Mouse (Mus musculus) ES-Bruce4 (cell line): ENCODE data around the gene March1. TPM values are rescaled to one million over a fixed set of nuclear protein-coding genes. Genes with fewer than 3 reads are reported as not detected.

Experiments
- H3K27ac ChIP-seq: 2 replicates; pipeline ENCODE4 v1.5.1; 2012; ENCODE audit warnings: low read length, inconsistent platforms; ENCODE audit not compliant: insufficient read depth
- H3K27me3 ChIP-seq: 2 replicates; pipeline ENCODE4 v1.6.1; 2012; ENCODE audit warnings: mild to moderate bottlenecking, low read length, inconsistent platforms; ENCODE audit not compliant: control insufficient read depth, poor library complexity, insufficient read depth, severe bottlenecking
- H3K36me3 ChIP-seq: 2 replicates; pipeline ENCODE4 v1.6.1; 2012; ENCODE audit warnings: inconsistent platforms, mild to moderate bottlenecking, low read length, moderate library complexity; ENCODE audit not compliant: control insufficient read depth, poor library complexity, insufficient read depth, severe bottlenecking
- H3K4me1 ChIP-seq: one replicate; pipeline ENCODE4 v1.8.1; 2011; ENCODE audit warnings: low read length; ENCODE audit not compliant: control insufficient read depth, insufficient read depth
- H3K4me3 ChIP-seq: 2 replicates; pipeline ENCODE4 v1.5.1; 2011; ENCODE audit warnings: low read depth, mild to moderate bottlenecking, low read length
- H3K9ac ChIP-seq: 2 replicates; pipeline ENCODE4 v1.6.1; 2012; ENCODE audit warnings: low read depth, mild to moderate bottlenecking, inconsistent platforms; ENCODE audit not compliant: poor library complexity, severe bottlenecking
- H3K9me3 ChIP-seq: replicated peaks from 2 replicates; pipeline ENCODE4 v1.6.1; 2012; ENCODE audit warnings: mild to moderate bottlenecking, low read length, inconsistent platforms; ENCODE audit not compliant: control insufficient read depth, poor library complexity, insufficient read depth, severe bottlenecking
- CTCF ChIP-seq: IDR thresholded peaks from one replicate; pipeline ENCODE4 v1.8.1; 2011; ENCODE audit warnings: low read depth, low read length
- EP300 ChIP-seq: IDR thresholded peaks from 2 replicates; pipeline ENCODE4 v1.6.1; 2011; ENCODE audit warnings: low read depth, low read length; ENCODE audit not compliant: insufficient read depth
- POLR2A ChIP-seq: IDR thresholded peaks from one replicate; pipeline ENCODE4 v1.8.1; 2011; ENCODE audit warnings: low read length; ENCODE audit not compliant: insufficient read depth
- polyA plus RNA-seq: library from polyadenylated mRNA; stranded (reverse); fragments of >200 nt; gene quantifications from 2 replicates; pipeline ENCODE4 v1.2.4, GENCODE M21; 2011; ENCODE audit warnings: low read depth; ENCODE audit not compliant: missing spikeins, insufficient read depth, insufficient read length

The March1 gene
- polyA plus RNA-seq, 1 experiment, result not detected

DNA sequence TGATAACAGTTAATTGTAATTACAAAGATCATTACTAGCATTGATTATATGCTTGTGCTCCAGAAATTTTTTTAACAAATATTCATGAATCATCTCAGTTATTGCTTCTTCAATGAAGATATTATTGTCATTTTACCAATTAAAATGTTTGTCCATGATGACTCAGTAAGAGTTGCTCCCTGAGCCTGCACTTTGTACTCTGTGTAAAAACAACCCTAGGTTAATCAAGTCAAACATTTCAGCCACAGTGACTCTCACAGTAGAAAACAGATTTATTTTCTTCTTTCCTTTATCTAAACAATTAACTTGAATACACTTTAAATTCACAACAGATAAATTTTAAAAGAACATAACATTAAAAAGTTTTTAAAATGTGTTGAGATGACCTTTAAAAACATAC is 708.7 kb downstream of the March1 start:
- H3K4me1 ChIP-seq, result no peaks in the 10 kb centered on the region
- TF ChIP-seq POLR2A, result no peak
- TF ChIP-seq CTCF, result no peak
- TF ChIP-seq EP300, result no peak
- H3K36me3 ChIP-seq, result no peaks in the 10 kb centered on the region

DNA sequence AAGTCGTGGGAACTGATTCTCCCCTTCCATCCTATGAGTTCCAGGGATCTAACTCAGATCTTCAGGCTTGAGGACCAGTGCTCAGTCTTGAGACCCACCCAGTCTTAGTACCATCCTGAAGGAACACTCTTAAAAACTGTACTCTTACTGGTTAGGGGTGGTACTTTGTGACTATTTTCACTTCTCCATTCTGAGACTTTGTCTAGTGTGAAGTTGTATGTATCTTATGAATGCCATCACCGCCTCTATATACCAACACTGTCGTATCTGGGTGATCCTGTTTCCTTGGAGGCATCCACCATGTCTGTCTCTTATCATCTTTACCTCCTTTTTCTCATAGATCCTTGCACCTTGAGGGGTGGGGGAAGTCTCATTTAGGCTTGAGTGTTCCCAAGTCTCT is 714.5 kb downstream of the March1 start:
- H3K27me3 ChIP-seq, result no peaks in the 10 kb centered on the region
- H3K4me3 ChIP-seq, result no peak overlapping the region
- no peak for TF ChIP-seq POLR2A
- TF ChIP-seq EP300, result no peak
- TF ChIP-seq CTCF, result no peak
- no peak overlapping the region for H3K9ac ChIP-seq
- H3K27ac ChIP-seq, result no peak overlapping the region
- H3K9me3 ChIP-seq, result no peaks in the 10 kb centered on the region
- no peaks in the 10 kb centered on the region for H3K4me1 ChIP-seq
- H3K36me3 ChIP-seq, result no peaks in the 10 kb centered on the region

More for the DNA sequence above, 708.7 kb downstream of the March1 start:
- Histone ChIP-seq H3K4me3 (no peak overlapping the region), H3K9me3 (no peaks in the 10 kb centered on the region), H3K27ac (no peak overlapping the region), H3K27me3 (no peaks in the 10 kb centered on the region), H3K9ac (no peak overlapping the region)

DNA sequence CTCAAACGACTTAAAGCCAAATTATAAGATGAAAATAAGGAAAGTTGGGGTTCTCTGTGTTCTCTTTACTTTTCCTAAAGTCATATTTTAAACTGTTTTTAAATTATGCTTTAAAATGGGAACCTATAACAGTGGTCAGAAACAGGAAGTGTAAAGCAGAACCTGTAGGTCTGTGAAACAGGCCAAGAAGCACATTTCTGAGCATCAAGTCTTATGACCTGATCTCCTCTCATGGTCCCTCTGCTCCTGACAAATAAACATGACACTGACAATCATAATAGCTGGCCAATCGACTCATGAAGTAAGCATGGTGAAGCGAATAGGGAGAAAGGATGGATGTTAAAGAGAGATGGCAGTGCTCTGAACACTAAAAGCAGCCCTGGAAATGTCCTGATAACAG is 716.6 kb downstream of the March1 start:
- TF ChIP-seq EP300 (no peak), CTCF (no peak)
- no peak overlapping the region for H3K4me3 ChIP-seq
- H3K4me1 ChIP-seq, result no peaks in the 10 kb centered on the region
- H3K9ac ChIP-seq, result no peak overlapping the region
- H3K27ac ChIP-seq, result no peak overlapping the region
- no peaks in the 10 kb centered on the region for H3K36me3 ChIP-seq
- H3K9me3 ChIP-seq, result no peaks in the 10 kb centered on the region
- H3K27me3 ChIP-seq, result no peaks in the 10 kb centered on the region

DNA sequence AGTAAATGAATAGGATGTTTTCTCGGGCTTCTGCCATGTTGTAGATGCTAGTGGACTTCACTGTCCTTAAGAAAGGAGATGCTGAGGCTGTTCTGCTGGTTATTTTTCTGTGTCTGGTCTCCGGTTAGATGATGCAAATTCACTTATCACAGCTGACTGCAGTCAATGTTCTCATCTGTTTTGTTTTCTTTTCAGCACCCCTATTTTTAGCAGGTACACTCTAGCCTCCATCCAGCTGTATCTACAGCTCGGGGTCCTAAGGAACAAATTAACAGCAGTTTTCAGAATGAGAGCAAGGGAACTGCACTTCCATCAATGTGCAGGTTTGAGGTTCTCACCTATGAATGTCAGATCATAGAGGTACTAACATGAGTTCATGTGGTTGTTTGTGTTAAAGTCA is 721.9 kb downstream of the March1 start:
- Histone ChIP-seq H3K27me3 (no peaks in the 10 kb centered on the region), H3K36me3 (no peaks in the 10 kb centered on the region), H3K4me1 (no peaks in the 10 kb centered on the region), H3K4me3 (no peak overlapping the region), H3K27ac (no peak overlapping the region), H3K9me3 (no peaks in the 10 kb centered on the region), H3K9ac (no peak overlapping the region)
- TF ChIP-seq EP300 (no peak), CTCF (no peak), POLR2A (no peak)

DNA sequence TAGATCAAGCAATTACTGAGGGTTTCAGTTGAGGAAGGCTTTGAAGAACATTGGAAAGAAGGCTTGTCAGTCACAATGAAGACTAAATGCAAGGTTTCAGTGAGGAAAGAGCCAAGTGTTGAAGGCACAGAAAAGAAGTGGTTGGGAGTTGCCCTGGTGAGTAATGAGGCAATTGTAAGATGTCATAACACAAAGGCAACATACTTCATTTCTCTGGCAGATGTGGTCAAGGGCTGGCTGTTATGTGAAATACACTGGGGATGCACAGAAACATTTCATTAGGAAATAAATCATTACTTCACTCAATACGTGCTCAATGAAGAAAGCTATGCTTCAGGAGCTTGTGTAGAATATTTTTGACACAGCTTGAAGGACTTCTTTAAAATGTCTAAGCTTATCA is 725.2 kb downstream of the March1 start:
- no peak for TF ChIP-seq EP300
- no peak for TF ChIP-seq CTCF
- no peak for TF ChIP-seq POLR2A

DNA sequence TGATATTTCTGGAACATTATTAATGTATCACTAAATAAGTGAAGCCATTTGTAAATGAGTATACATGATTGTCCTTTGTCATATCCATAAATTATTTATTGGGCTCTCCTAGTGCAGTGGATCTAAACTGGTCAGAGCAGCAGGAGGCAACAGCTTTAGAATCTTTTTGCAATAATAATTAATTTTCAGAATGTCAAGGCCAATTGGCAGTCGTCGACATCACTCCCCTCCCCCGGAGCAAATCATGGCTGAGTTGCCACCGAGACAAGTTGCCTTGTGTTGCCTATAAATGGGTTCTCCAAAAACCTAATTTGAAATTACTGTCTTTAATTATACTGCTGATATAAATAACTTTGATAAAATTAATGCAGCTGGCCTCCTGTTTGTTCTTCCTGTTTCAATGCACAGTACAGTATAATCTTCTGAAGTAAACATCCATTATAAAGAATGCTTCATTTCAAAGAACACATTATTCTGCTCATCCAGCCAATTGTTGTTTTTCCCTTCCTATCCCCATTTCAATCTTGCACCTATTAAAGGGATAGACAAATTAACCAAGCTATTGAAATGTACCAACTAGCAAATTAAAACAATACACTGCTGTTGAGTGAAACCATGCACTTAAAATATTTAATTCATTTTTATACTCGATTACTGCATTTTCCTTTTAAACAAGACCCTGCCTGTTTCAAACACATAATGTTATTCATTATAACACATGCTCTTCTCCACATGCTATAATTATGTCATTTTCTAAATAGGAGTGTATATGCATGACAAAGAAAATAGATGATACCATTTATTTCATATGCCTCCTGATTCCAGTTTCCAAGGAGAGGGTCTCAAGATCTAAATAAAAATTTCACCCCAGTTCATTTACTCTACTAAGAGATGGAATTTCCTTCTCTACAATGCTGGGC is 745.4 kb downstream of the March1 start:
- no peak overlapping the region for H3K9ac ChIP-seq
- no peaks in the 10 kb centered on the region for H3K36me3 ChIP-seq
- no peaks in the 10 kb centered on the region for H3K4me1 ChIP-seq
- no peak overlapping the region for H3K4me3 ChIP-seq
- H3K9me3 ChIP-seq, result peaks cover 6% of the 10 kb centered on the region; the same call in 1 of the 2 replicates
- no peaks in the 10 kb centered on the region; the same call in 1 of the 2 replicates for H3K27me3 ChIP-seq
- no peak overlapping the region for H3K27ac ChIP-seq
- TF ChIP-seq CTCF, result no peak
- no peak for TF ChIP-seq POLR2A
- no peak for TF ChIP-seq EP300

More for the DNA sequence above, 725.2 kb downstream of the March1 start:
- Histone ChIP-seq H3K27me3 (no peaks in the 10 kb centered on the region), H3K4me3 (no peak overlapping the region), H3K27ac (no peak overlapping the region), H3K4me1 (no peaks in the 10 kb centered on the region), H3K36me3 (no peaks in the 10 kb centered on the region), H3K9ac (no peak overlapping the region), H3K9me3 (no peaks in the 10 kb centered on the region)
